Mouse (Mus musculus) spleen, embryonic (tissue): ENCODE measurements around the gene Peli3.

Source experiments
- CTCF ChIA-PET: fragments of 350-600 bp; sonication (Branson Sonifier 250); formaldehyde crosslinking; loops from one replicate; lab custom pipeline; 2022; lab: Charles Lee

Gene Peli3

DNA sequence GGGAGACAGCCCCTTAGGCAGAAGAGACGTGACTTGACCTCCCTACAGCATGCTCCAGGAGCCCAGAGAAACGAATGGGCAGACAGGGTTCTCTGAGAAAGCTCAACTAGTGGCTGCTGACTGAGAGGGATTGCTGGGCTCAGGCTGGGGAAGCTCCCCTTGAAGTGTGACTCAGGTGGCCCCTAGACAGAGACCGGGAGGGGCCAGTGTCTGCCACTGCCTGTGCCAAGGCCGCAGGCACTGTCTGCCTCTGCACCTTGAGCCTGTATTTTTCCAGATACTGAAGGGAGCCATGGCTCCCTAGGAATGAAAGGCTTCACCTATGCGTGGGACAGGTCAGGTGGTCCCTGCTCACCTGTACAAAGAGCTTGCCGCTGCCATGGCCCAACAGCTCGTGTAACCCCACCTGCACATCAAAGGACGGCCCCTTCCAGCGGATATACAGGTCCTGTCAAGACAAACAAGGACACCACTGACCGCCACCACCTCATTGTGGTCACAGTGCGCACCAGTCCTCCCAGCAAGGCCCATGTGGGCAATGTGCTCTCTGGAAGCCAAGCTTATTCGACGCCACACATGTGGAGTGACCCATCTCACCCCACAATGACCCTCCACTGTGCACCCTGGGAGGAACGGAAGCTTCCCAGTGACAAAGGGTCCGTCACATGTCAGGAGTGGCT is 26.9 kb downstream of the Peli3 start:
- CTCF ChIA-PET: no interaction called here

DNA sequence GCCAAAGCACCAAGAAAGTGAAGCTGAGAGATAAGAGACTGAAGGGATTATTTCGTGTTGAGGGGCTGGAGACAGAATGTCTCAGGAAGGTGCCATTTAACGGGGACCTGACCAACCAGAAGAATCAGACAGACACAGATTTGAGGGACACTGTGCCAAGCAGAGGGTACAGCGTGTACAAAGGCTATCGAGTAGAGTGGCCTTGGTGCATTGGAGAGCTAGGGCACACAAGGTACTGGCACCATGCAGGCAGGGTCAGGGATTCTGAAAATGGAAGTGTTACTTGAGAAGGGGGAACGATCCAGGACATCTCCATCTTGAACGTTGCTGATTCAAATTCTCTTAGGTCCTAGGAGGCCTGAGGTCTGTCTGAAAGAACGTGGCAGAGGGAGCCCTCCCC is 33.6 kb downstream of the Peli3 start:
- CTCF ChIA-PET: no interaction called here

GRCm38 (mm10) chr19:4908107-4908506 is 34.8 kb downstream of the Peli3 start:
- CTCF ChIA-PET: no interaction called here

- CTCF ChIA-PET: no interaction called here
Observed at GRCm38 (mm10) chr19:4905979-4906794, 36.7 kb downstream of the Peli3 start, which contains the start of gene Bbs1. Bbs1 (minus strand) TSS chr19:4906628.

GRCm38 (mm10) chr19:4899888-4900287 is 43.0 kb downstream of the Peli3 start:
- CTCF ChIA-PET: no interaction called here

GRCm38 (mm10) chr19:4898972-4899371 is 44.0 kb downstream of the Peli3 start:
- CTCF ChIA-PET: no interaction called here

- CTCF ChIA-PET: interaction anchor here (0.9 kb wide), 1 partner anchor 12 kb away, joined by 3 read pairs; no protein-coding TSS in a partner anchor
Observed at GRCm38 (mm10) chr19:4896780-4897520, 46.0 kb downstream of the Peli3 start.

GRCm38 (mm10) chr19:4891798-4892197 is 51.1 kb downstream of the Peli3 start:
- CTCF ChIA-PET: no interaction called here

- CTCF ChIA-PET: no interaction called here
Observed at GRCm38 (mm10) chr19:4889791-4890190, 53.1 kb downstream of the Peli3 start.

DNA sequence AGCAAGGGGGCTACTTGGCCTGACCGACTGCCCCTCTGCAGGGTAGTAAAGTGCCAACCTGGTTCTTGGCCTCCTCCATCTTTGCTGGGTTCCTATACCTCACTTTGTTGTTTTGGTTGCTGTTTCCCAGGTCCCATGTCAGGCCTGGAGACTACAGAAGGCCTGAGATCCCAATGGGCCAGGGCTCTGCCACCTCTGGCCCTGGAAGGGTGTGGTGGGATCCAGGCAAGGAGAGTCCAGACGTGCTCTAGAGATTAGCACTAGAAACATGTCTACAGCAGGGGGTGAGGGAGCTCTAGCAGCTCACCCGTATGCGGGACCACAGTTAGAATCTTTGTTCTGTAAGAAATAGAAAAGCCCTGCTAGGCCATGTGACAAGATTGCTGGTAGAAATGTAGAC is 59.0 kb downstream of the Peli3 start:
- CTCF ChIA-PET: no interaction called here
